Mouse (Mus musculus) CH12.LX (cell line): ENCODE measurements at regions not wholly inside any gene's neighbourhood (a gene's known extent, or its start where the extent isn't known, plus 50 kb on each side); places are given as distances from the start of the nearest gene placed in this dataset.

Experiments used
- DNase-seq: peaks from one replicate; pipeline ENCODE4 v3.0.0-alpha.2; 2013; ENCODE audit errors: extremely low read depth
- H3K27ac ChIP-seq: 2 replicates; pipeline ENCODE4 v1.5.1; 2012; ENCODE audit warnings: low read depth, mild to moderate bottlenecking, control low read depth, moderate library complexity; ENCODE audit not compliant: insufficient read depth
- H3K27me3 ChIP-seq: replicated peaks from 2 replicates; pipeline ENCODE3; 2012; ENCODE audit warnings: inconsistent platforms
- H3K36me3 ChIP-seq, 2 experiments: replicated peaks in 1 of 2; 2 replicates each; pipeline versions ENCODE3 to v1.6.1; 2012; ENCODE audit warnings: inconsistent platforms in 1 of 2, low read length in 1 of 2, mild to moderate bottlenecking in 1 of 2, mixed read lengths in 1 of 2, moderate library complexity in 1 of 2; ENCODE audit not compliant: control insufficient read depth in 1 of 2, insufficient read depth in 1 of 2
- H3K4me1 ChIP-seq, 2 experiments: 2 replicates each; pipeline ENCODE4 v1.6.1; 2012; ENCODE audit warnings: inconsistent platforms in 1 of 2, moderate library complexity in 1 of 2; ENCODE audit not compliant: insufficient read depth in 2 of 2, control insufficient read depth in 1 of 2
- H3K4me2 ChIP-seq: 2 replicates; pipeline ENCODE4 v1.6.1; 2012; ENCODE audit warnings: low read depth, mild to moderate bottlenecking, control low read depth; ENCODE audit not compliant: poor library complexity, insufficient read depth, severe bottlenecking
- H3K4me3 ChIP-seq, 3 experiments: fragments of 150-350 bp in 1 of 3; sonication (generic) in 1 of 3; replicated peaks in 1 of 3; 2 replicates each; pipeline versions ENCODE3 to v1.5.1; 2011 to 2012; ENCODE audit warnings: low read depth in 2 of 3, low read length in 2 of 3, mild to moderate bottlenecking in 2 of 3, moderate library complexity in 2 of 3, control low read depth in 1 of 3, improper control_type of control experiment in 1 of 3, inconsistent platforms in 1 of 3, mixed read lengths in 1 of 3; ENCODE audit not compliant: poor library complexity in 1 of 3
- H3K79me2 ChIP-seq: replicated peaks from 2 replicates; pipeline ENCODE4 v1.6.1; 2012; ENCODE audit warnings: mild to moderate bottlenecking, moderate library complexity; ENCODE audit not compliant: control insufficient read depth, poor library complexity, insufficient read depth, severe bottlenecking; ENCODE audit errors: extremely low read depth
- H3K9ac ChIP-seq: 2 replicates; pipeline ENCODE4 v1.6.1; 2012; ENCODE audit warnings: low read depth, mild to moderate bottlenecking, control low read depth, moderate library complexity; ENCODE audit not compliant: insufficient read depth
- H3K9me3 ChIP-seq: replicated peaks from 2 replicates; pipeline ENCODE3; 2012; ENCODE audit warnings: low read length, inconsistent platforms, mixed read lengths
- BHLHE40 ChIP-seq: IDR thresholded peaks from 2 replicates; pipeline ENCODE4 v1.6.1; 2011; ENCODE audit warnings: mild to moderate bottlenecking, low read depth, low read length, improper control_type of control experiment
- CHD2 ChIP-seq: IDR thresholded peaks from 2 replicates; pipeline ENCODE4 v1.6.1; 2011; ENCODE audit warnings: low read length, improper control_type of control experiment
- CTCF ChIP-seq, 2 experiments: IDR thresholded peaks in 1 of 2; conservative IDR thresholded peaks in 1 of 2; 2 replicates each; pipeline ENCODE4 v1.5.1; 2011 to 2012; ENCODE audit warnings: low read depth in 2 of 2, low read length in 2 of 2, improper control_type of control experiment in 1 of 2, inconsistent platforms in 1 of 2, mild to moderate bottlenecking in 1 of 2, moderate library complexity in 1 of 2
- ELF1 ChIP-seq: IDR thresholded peaks from 2 replicates; pipeline ENCODE4 v1.6.1; 2014; ENCODE audit warnings: low read depth, mild to moderate bottlenecking, inconsistent platforms, low read length, improper control_type of control experiment
- EP300 ChIP-seq: IDR thresholded peaks from 2 replicates; pipeline ENCODE4 v1.6.1; 2011; ENCODE audit warnings: low read length, improper control_type of control experiment
- ETS1 ChIP-seq: conservative IDR thresholded peaks from 2 replicates; pipeline ENCODE4 v1.6.1; 2012; ENCODE audit warnings: low read depth, mild to moderate bottlenecking, inconsistent platforms, low read length, improper control_type of control experiment, moderate library complexity
- GABPA ChIP-seq: IDR thresholded peaks from 2 replicates; pipeline ENCODE4 v1.6.1; 2012; ENCODE audit warnings: low read depth, low read length, improper control_type of control experiment, inconsistent platforms; ENCODE audit not compliant: insufficient replicate concordance
- JUN ChIP-seq: IDR thresholded peaks from 2 replicates; pipeline ENCODE4 v1.6.1; 2011; ENCODE audit warnings: low read depth, mild to moderate bottlenecking, low read length, improper control_type of control experiment, moderate library complexity; ENCODE audit not compliant: insufficient read depth
- JUND ChIP-seq: conservative IDR thresholded peaks from 2 replicates; pipeline ENCODE4 v1.6.1; 2011; ENCODE audit warnings: low read depth, low read length, improper control_type of control experiment
- MAFK ChIP-seq: IDR thresholded peaks from 2 replicates; pipeline ENCODE4 v1.6.1; 2011; ENCODE audit warnings: low read length, improper control_type of control experiment; ENCODE audit not compliant: insufficient replicate concordance
- MAX ChIP-seq: IDR thresholded peaks from 2 replicates; pipeline ENCODE4 v1.6.1; 2011; ENCODE audit warnings: low read length, improper control_type of control experiment
- MAZ ChIP-seq: IDR thresholded peaks from 2 replicates; pipeline ENCODE4 v1.6.1; 2012; ENCODE audit warnings: low read depth, mild to moderate bottlenecking, inconsistent platforms, low read length, improper control_type of control experiment, moderate library complexity
- MYC ChIP-seq: IDR thresholded peaks from 2 replicates; pipeline ENCODE4 v1.6.1; 2011; ENCODE audit warnings: low read depth, mild to moderate bottlenecking, improper control_type of control experiment, low read length
- NRF1 ChIP-seq: IDR thresholded peaks from 2 replicates; pipeline ENCODE4 v1.6.1; 2014; ENCODE audit warnings: low read depth, mild to moderate bottlenecking, inconsistent platforms, low read length, improper control_type of control experiment, moderate library complexity
- PAX5 ChIP-seq: IDR thresholded peaks from 2 replicates; pipeline ENCODE4 v1.6.1; 2012; ENCODE audit warnings: low read length, inconsistent platforms, mixed read lengths
- POLR2A ChIP-seq: IDR thresholded peaks from 2 replicates; pipeline ENCODE4 v1.6.1; 2011; ENCODE audit warnings: low read depth, mild to moderate bottlenecking, improper control_type of control experiment, low read length
- POLR2AphosphoS2 ChIP-seq: IDR thresholded peaks from 2 replicates; pipeline ENCODE4 v1.6.1; 2011; ENCODE audit warnings: low read depth, low read length, improper control_type of control experiment
- RCOR1 ChIP-seq: conservative IDR thresholded peaks from 2 replicates; pipeline ENCODE4 v1.6.1; 2012; ENCODE audit warnings: low read depth, mild to moderate bottlenecking, inconsistent platforms, low read length, improper control_type of control experiment
- SMC3 ChIP-seq: IDR thresholded peaks from 2 replicates; pipeline ENCODE4 v1.6.1; 2011; ENCODE audit warnings: low read depth, low read length, improper control_type of control experiment
- TCF12 ChIP-seq: IDR thresholded peaks from 2 replicates; pipeline ENCODE4 v1.6.1; 2014; ENCODE audit warnings: low read depth, mild to moderate bottlenecking, inconsistent platforms, low read length, improper control_type of control experiment
- UBTF ChIP-seq: IDR thresholded peaks from 2 replicates; pipeline ENCODE4 v1.6.1; 2012; ENCODE audit warnings: low read depth, mild to moderate bottlenecking, inconsistent platforms, low read length, improper control_type of control experiment, moderate library complexity
- USF1 ChIP-seq: IDR thresholded peaks from 2 replicates; pipeline ENCODE4 v1.6.1; 2014; ENCODE audit warnings: low read depth, mild to moderate bottlenecking, inconsistent platforms, low read length, improper control_type of control experiment
- USF2 ChIP-seq: conservative IDR thresholded peaks from 2 replicates; pipeline ENCODE4 v1.6.1; 2011; ENCODE audit warnings: low read depth, low read length, improper control_type of control experiment
- ZC3H11A ChIP-seq: IDR thresholded peaks from 2 replicates; pipeline ENCODE4 v1.6.1; 2012; ENCODE audit warnings: low read depth, mild to moderate bottlenecking, inconsistent platforms, low read length, improper control_type of control experiment
- ZKSCAN1 ChIP-seq: IDR thresholded peaks from 2 replicates; pipeline ENCODE4 v1.6.1; 2012; ENCODE audit warnings: low read depth, inconsistent platforms, low read length, improper control_type of control experiment, borderline replicate concordance
- ZMIZ1 ChIP-seq: IDR thresholded peaks from 2 replicates; pipeline ENCODE4 v1.6.1; 2012; ENCODE audit warnings: low read depth, mild to moderate bottlenecking, inconsistent platforms, low read length, improper control_type of control experiment
- dilution Hi-C: fragments of 300-500 bp; cut with MboI; formaldehyde crosslinking; loops from 2 replicates; pipeline ENCODE4 v1.14.3; 2020; ENCODE audit warnings: low sequenced_read_pairs; ENCODE audit not compliant: extremely low pct_unique_long_range_greater_than_20kb, extremely low pct_ligation_motif_present
- in situ Hi-C: fragments of 300-500 bp; cut with MboI; formaldehyde crosslinking; loops from 3 replicates; pipeline ENCODE4 v1.14.3; 2019; ENCODE audit warnings: low sequenced_read_pairs, low pct_ligation_motif_present, low pct_unique_long_range_greater_than_20kb, mixed read lengths

- peak; percentile 43 for DNase-seq
- TF ChIP-seq USF2, result no peak
- peak; percentile 24; the same call in 1 of the 2 replicates for TF ChIP-seq SMC3
- TF ChIP-seq CTCF (conservative IDR thresholded peaks at IDR 0.05 in 1 of 2, IDR thresholded peaks at IDR 0.05 in 1 of 2; ENCODE audit: low read depth in 2 of 2, low read length in 2 of 2), result peak; percentile 47 to 63
- no peak for TF ChIP-seq EP300
- no peak for TF ChIP-seq ELF1
- TF ChIP-seq MAFK, result no peak
- no peak for TF ChIP-seq ETS1
- TF ChIP-seq PAX5, result no peak
- TF ChIP-seq, all 38 proteins: peak for 2
- Histone ChIP-seq H3K79me2 (no peaks in the 10 kb centered on the region), H3K9me3 (no peaks in the 10 kb centered on the region), H3K9ac (no peak overlapping the region), H3K27me3 (peaks cover 4% of the 10 kb centered on the region), H3K27ac (no peak overlapping the region), H3K36me3 (no peaks in the 10 kb centered on the region), H3K4me1 (peaks cover 0 to 22% of the 10 kb centered on the region in 2 experiments; a peak in 2 of 4 replicates), H3K4me3 (no peak overlapping the region), H3K4me2 (no peak overlapping the region)
- dilution Hi-C loops, result no loop called here
- in situ Hi-C loops, result no loop called here
Observed at GRCm38 (mm10) chr2:174870284-174870683, 109.9 kb downstream of the Edn3 start.

DNA sequence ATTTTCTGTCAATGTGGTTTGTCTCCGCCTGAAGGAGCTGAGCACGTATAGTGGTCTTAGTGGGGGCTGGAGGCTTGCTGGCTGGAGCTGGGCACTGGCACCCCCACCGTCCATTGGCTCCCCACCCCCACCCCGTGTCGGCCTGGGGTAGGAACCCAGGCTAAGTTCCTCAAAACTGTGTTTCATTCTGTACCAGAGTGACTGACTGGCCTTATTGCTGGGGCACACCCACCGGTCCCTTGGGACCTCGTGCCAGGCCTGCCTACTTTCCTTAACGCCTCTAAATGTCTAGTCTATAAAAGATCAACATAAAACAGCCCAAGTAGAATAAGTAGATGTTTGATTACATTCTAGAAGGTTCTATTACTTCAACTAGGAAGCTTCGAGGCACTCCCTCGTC is 110.8 kb downstream of the Edn3 start:
- peak; percentile 79 for DNase-seq
- no peaks in the 10 kb centered on the region for H3K9me3 ChIP-seq

GRCm38 (mm10) chr2:174871844-174872243 is 111.4 kb downstream of the Edn3 start:
- no peaks in the 10 kb centered on the region for H3K9me3 ChIP-seq
- TF ChIP-seq MYC (no peak), ZKSCAN1 (no peak), PAX5 (no peak), JUND (no peak), GABPA (no peak), BHLHE40 (no peak), ZC3H11A (no peak), ETS1 (no peak), UBTF (no peak), ZMIZ1 (no peak), EP300 (no peak), POLR2AphosphoS2 (no peak), MAZ (no peak), CTCF (conservative IDR thresholded peaks at IDR 0.05 in 1 of 2, IDR thresholded peaks at IDR 0.05 in 1 of 2; ENCODE audit: low read depth in 2 of 2, low read length in 2 of 2) (no peak), RCOR1 (no peak), TCF12 (no peak), USF1 (no peak), MAX (no peak), USF2 (no peak), POLR2A (no peak)
- H3K4me1 ChIP-seq, result peaks cover 0 to 22% of the 10 kb centered on the region in 2 experiments; a peak in 2 of 4 replicates
- dilution Hi-C loops (no loop called here), in situ Hi-C loops (no loop called here)
- no peaks in the 10 kb centered on the region for H3K36me3 ChIP-seq
- no peaks in the 10 kb centered on the region for H3K79me2 ChIP-seq
- no peak overlapping the region for H3K27ac ChIP-seq
- DNase-seq, result no peak
- no peaks in the 10 kb centered on the region for H3K27me3 ChIP-seq
- no peak overlapping the region for H3K4me3 ChIP-seq
- H3K4me2 ChIP-seq, result no peak overlapping the region
- no peak overlapping the region for H3K9ac ChIP-seq

More for the DNA sequence above, 110.8 kb downstream of the Edn3 start:
- TF ChIP-seq CHD2 (peak; percentile 40; the same call in 1 of the 2 replicates), JUN (no peak), UBTF (no peak), NRF1 (0 out of 2 replicates have a peak, but pooled peaks have one; percentile 9), TCF12 (no peak), BHLHE40 (peak; percentile 39; the same call in 1 of the 2 replicates), POLR2AphosphoS2 (no peak), EP300 (peak; percentile 29; the same call in 1 of the 2 replicates), ELF1 (no peak)
- TF ChIP-seq, all 38 proteins: peak for 4
- H3K4me2 ChIP-seq, result peak overlapping the region; percentile 21; the same call in 1 of the 2 replicates
- in situ Hi-C loops, result no loop called here
- no peaks in the 10 kb centered on the region for H3K36me3 ChIP-seq
- peaks cover 0 to 22% of the 10 kb centered on the region in 2 experiments; a peak in 2 of 4 replicates for H3K4me1 ChIP-seq
- peaks cover 4% of the 10 kb centered on the region for H3K27me3 ChIP-seq
- no peak overlapping the region for H3K4me3 ChIP-seq
- dilution Hi-C loops, result no loop called here
- no peak overlapping the region for H3K9ac ChIP-seq
- H3K79me2 ChIP-seq, result no peaks in the 10 kb centered on the region
- H3K27ac ChIP-seq, result no peak overlapping the region
